Mouse (Mus musculus): Measurements from ENCODE around the gene Rufy3. TPM values are rescaled to one million over a fixed set of nuclear protein-coding genes. Genes with fewer than 3 reads are reported as not detected.

The Rufy3 gene
- polyA plus RNA-seq, 1 experiment from 2014 or later, result 14.3 TPM

DNA sequence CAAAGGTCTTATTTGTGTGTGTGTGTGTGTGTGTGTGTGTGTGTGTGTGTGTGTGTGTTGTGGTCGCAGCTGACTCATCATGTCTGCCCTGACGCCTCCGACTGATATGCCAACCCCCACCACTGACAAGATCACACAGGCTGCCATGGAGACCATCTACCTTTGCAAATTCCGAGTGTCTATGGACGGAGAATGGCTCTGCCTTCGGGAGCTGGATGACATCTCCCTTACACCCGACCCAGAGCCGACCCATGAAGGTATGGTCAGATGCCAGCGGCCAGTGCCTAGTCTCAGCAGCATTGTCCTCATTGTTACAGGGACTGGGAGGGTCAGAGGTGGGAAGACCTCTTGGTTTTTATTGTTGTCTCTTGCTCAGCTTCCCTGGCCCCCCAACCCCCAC, 19.2 kb downstream of the Rufy3 start:
- no peaks in the 10 kb centered on the region for H3K36me3 ChIP-seq
- H3K27me3 ChIP-seq (ENCODE audit: insufficient read depth, poor library complexity, severe bottlenecking), result no peaks in the 10 kb centered on the region
- H3K27ac ChIP-seq, result peak overlapping the region; percentile 53
- no peaks in the 10 kb centered on the region for H3K9me3 ChIP-seq
- peaks cover 28% of the 10 kb centered on the region for H3K4me1 ChIP-seq
- DNase-seq (ENCODE audit: low spot score), result no peak
- peak overlapping the region; percentile 19; the same call in 1 of the 2 replicates for H3K4me3 ChIP-seq
- 37% methylated on average over 9 of the region's 9 CpGs for WGBS

GRCm38 (mm10) chr5:88586407-88587174, 21.8 kb downstream of the Rufy3 start:
- peak overlapping the region; percentile 81; the same call in 1 of the 2 replicates for H3K27ac ChIP-seq
- H3K9me3 ChIP-seq, result no peaks in the 10 kb centered on the region
- peaks cover 28% of the 10 kb centered on the region for H3K4me1 ChIP-seq
- DNase-seq (ENCODE audit: low spot score), result no peak
- H3K36me3 ChIP-seq, result no peaks in the 10 kb centered on the region
- no peak overlapping the region for H3K4me3 ChIP-seq
- H3K27me3 ChIP-seq (ENCODE audit: insufficient read depth, poor library complexity, severe bottlenecking), result no peaks in the 10 kb centered on the region
- 78% methylated on average over 7 of the region's 7 CpGs for WGBS

GRCm38 (mm10) chr5:88587211-88587934, 22.5 kb downstream of the Rufy3 start:
- no peaks in the 10 kb centered on the region for H3K36me3 ChIP-seq
- peaks cover 28% of the 10 kb centered on the region for H3K4me1 ChIP-seq
- no peaks in the 10 kb centered on the region for H3K9me3 ChIP-seq
- peak overlapping the region; percentile 81 for H3K27ac ChIP-seq
- H3K4me3 ChIP-seq, result peak overlapping the region; percentile 27; the same call in 1 of the 2 replicates
- 25% methylated on average over 13 of the region's 13 CpGs for WGBS
- peak; percentile 88 for DNase-seq (ENCODE audit: low spot score)
- no peaks in the 10 kb centered on the region for H3K27me3 ChIP-seq (ENCODE audit: insufficient read depth, poor library complexity, severe bottlenecking)

DNA sequence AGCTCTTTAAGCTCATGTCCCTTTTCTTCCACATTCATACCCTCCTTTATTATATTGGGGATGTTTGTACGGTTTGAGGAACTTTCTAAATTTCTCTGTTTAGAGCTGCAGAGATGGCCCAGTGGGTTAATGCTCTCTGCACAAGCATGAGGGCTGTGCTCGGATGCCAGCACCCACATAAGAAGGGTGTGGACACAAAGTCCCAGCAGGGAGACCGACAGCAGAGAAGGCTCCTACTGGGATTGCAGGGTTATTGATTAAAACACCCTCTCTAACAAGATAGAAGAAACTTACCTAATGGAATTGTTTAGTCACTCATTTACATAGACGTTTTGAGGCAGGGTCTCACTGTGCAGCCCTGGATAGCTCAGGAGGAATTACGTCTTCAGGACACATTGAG, 23.6 kb downstream of the Rufy3 start:
- H3K27me3 ChIP-seq (ENCODE audit: insufficient read depth, poor library complexity, severe bottlenecking), result no peaks in the 10 kb centered on the region
- no peak overlapping the region for H3K27ac ChIP-seq
- H3K4me3 ChIP-seq, result no peak overlapping the region
- 79% methylated on average over 5 of the region's 5 CpGs for WGBS
- H3K4me1 ChIP-seq, result peaks cover 28% of the 10 kb centered on the region
- H3K36me3 ChIP-seq, result no peaks in the 10 kb centered on the region
- no peaks in the 10 kb centered on the region for H3K9me3 ChIP-seq
- DNase-seq (ENCODE audit: low spot score), result no peak

- Histone ChIP-seq H3K27me3 (ENCODE audit: insufficient read depth, poor library complexity, severe bottlenecking) (no peaks in the 10 kb centered on the region), H3K4me1 (no peaks in the 10 kb centered on the region), H3K36me3 (no peaks in the 10 kb centered on the region), H3K9me3 (no peaks in the 10 kb centered on the region), H3K27ac (no peak overlapping the region), H3K4me3 (no peak overlapping the region)
- no peak for DNase-seq (ENCODE audit: low spot score)
- WGBS, result 87% methylated on average over 13 of the region's 13 CpGs
Measured at GRCm38 (mm10) chr5:88593421-88594172, 28.8 kb downstream of the Rufy3 start.

- WGBS, result 88% methylated on average over 7 of the region's 7 CpGs
- H3K27ac ChIP-seq, result no peak overlapping the region
- no peaks in the 10 kb centered on the region for H3K36me3 ChIP-seq
- no peak overlapping the region for H3K4me3 ChIP-seq
- H3K27me3 ChIP-seq (ENCODE audit: insufficient read depth, poor library complexity, severe bottlenecking), result no peaks in the 10 kb centered on the region
- DNase-seq (ENCODE audit: low spot score), result no peak
- H3K9me3 ChIP-seq, result no peaks in the 10 kb centered on the region
- H3K4me1 ChIP-seq, result no peaks in the 10 kb centered on the region
Measured at GRCm38 (mm10) chr5:88594173-88594569, 29.3 kb downstream of the Rufy3 start.

- Histone ChIP-seq H3K4me1 (peaks cover 4% of the 10 kb centered on the region; the same call in 1 of the 2 replicates), H3K4me3 (no peak overlapping the region), H3K9me3 (no peaks in the 10 kb centered on the region), H3K27ac (no peak overlapping the region), H3K36me3 (no peaks in the 10 kb centered on the region), H3K27me3 (ENCODE audit: insufficient read depth, poor library complexity, severe bottlenecking) (no peaks in the 10 kb centered on the region)
- DNase-seq (ENCODE audit: low spot score), result no peak
- WGBS, result 72% methylated on average over 5 of the region's 5 CpGs
Measured at GRCm38 (mm10) chr5:88595537-88596455, 31.0 kb downstream of the Rufy3 start.

DNA sequence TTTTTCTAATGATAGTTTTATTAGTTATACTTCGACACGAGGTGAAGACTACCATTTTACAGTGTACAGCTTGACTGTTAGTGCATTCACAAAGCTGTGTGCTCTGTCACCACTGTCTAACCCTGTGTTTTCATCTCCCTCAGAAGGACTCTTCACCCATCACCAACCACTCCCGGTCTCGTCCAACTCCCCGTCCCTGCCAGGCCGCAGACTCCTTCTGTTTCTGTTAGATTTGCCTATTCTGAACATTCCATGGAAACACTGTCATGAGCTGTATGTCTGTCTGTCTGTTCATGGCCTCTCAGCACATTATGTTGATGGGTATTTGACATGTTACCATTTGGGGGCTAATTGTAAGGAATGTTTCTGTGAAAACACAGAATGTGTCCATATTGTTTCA, 34.1 kb downstream of the Rufy3 start:
- 72% methylated on average over 6 of the region's 6 CpGs for WGBS
- Histone ChIP-seq H3K4me3 (no peak overlapping the region), H3K4me1 (peaks cover 4% of the 10 kb centered on the region; the same call in 1 of the 2 replicates), H3K36me3 (no peaks in the 10 kb centered on the region), H3K27me3 (ENCODE audit: insufficient read depth, poor library complexity, severe bottlenecking) (no peaks in the 10 kb centered on the region), H3K9me3 (no peaks in the 10 kb centered on the region), H3K27ac (no peak overlapping the region)
- no peak for DNase-seq (ENCODE audit: low spot score)

DNA sequence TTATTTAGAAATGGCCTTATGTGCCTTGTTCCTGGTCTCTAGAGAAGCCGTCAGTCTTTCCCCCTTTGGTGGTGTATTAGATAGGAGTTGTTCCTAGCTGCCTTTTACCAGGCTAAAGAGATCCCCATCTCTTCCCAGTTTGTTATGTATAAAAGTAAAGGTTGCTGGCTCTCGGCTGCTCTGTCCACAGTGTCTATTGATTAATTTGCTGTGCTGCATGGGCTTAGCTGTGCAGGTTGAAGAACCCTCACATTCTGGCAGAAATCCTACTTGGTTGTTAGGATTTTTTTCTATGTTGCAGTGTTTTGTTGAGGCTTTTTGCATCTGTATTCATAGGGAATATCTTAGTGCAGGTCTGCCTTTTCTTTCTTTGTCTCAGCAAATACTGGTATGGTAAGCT, 37.2 kb downstream of the Rufy3 start:
- H3K4me1 ChIP-seq, result peaks cover 4% of the 10 kb centered on the region; the same call in 1 of the 2 replicates
- WGBS, result 81% methylated on average over 2 of the region's 2 CpGs
- no peaks in the 10 kb centered on the region for H3K27me3 ChIP-seq (ENCODE audit: insufficient read depth, poor library complexity, severe bottlenecking)

GRCm38 (mm10) chr5:88602713-88603112, 37.9 kb downstream of the Rufy3 start:
- Histone ChIP-seq H3K4me1 (peaks cover 4% of the 10 kb centered on the region; the same call in 1 of the 2 replicates), H3K27ac (no peak overlapping the region), H3K9me3 (no peaks in the 10 kb centered on the region), H3K36me3 (no peaks in the 10 kb centered on the region), H3K4me3 (no peak overlapping the region), H3K27me3 (ENCODE audit: insufficient read depth, poor library complexity, severe bottlenecking) (no peaks in the 10 kb centered on the region)
- DNase-seq (ENCODE audit: low spot score), result no peak
- 86% methylated on average over 3 of the region's 3 CpGs for WGBS

More for the DNA sequence above, 37.2 kb downstream of the Rufy3 start:
- no peaks in the 10 kb centered on the region for H3K36me3 ChIP-seq
- H3K27ac ChIP-seq, result no peak overlapping the region
- H3K4me3 ChIP-seq, result no peak overlapping the region
- no peak for DNase-seq (ENCODE audit: low spot score)
- no peaks in the 10 kb centered on the region for H3K9me3 ChIP-seq

GRCm38 (mm10) chr5:88604046-88604445, 39.2 kb downstream of the Rufy3 start:
- Histone ChIP-seq H3K27me3 (ENCODE audit: insufficient read depth, poor library complexity, severe bottlenecking) (no peaks in the 10 kb centered on the region), H3K4me3 (no peak overlapping the region), H3K4me1 (peaks cover 4% of the 10 kb centered on the region; the same call in 1 of the 2 replicates), H3K36me3 (no peaks in the 10 kb centered on the region), H3K9me3 (no peaks in the 10 kb centered on the region), H3K27ac (no peak overlapping the region)
- no peak for DNase-seq (ENCODE audit: low spot score)
- WGBS, result 93% methylated on average over 3 of the region's 3 CpGs
